Mouse (Mus musculus): ENCODE results near the gene Fam186b. TPM values are rescaled to one million over a fixed set of nuclear protein-coding genes. Genes with fewer than 3 reads are reported as not detected.

Gene Fam186b
- polyA plus RNA-seq, 1 experiment, result not detected

- Histone ChIP-seq H3K9ac (ENCODE audit: low read depth, poor library complexity, severe bottlenecking) (peak within 1 kb of the TSS; percentile 65), H3K4me1 (ENCODE audit: control insufficient read depth, insufficient read depth, low read length) (peaks cover 10% of the 10 kb centered on the region), H3K36me3 (ENCODE audit: control insufficient read depth, insufficient read depth, low read length, poor library complexity, severe bottlenecking) (no peaks in the 10 kb centered on the region), H3K27ac (ENCODE audit: insufficient read depth, low read length) (no peak within 1 kb of the TSS), H3K4me3 (ENCODE audit: low read depth, low read length) (peak within 1 kb of the TSS; percentile 73), H3K27me3 (ENCODE audit: control insufficient read depth, insufficient read depth, low read length, poor library complexity, severe bottlenecking) (peaks cover 9% of the 10 kb centered on the region), H3K9me3 (replicated peaks; ENCODE audit: control insufficient read depth, insufficient read depth, low read length, poor library complexity, severe bottlenecking) (no peaks in the 10 kb centered on the region)
- TF ChIP-seq EP300 (IDR thresholded peaks at IDR 0.05; ENCODE audit: insufficient read depth, low read depth, low read length) (no peak), CTCF (IDR thresholded peaks at IDR 0.05; ENCODE audit: low read depth, low read length) (no peak), POLR2A (IDR thresholded peaks at IDR 0.05; ENCODE audit: insufficient read depth, low read length) (no peak)
These were observed 71.3 kb downstream of the Fam186b start, which contains the start of gene Kcnh3 for GRCm38 (mm10) chr15:99224208-99224911. TSS of gene Kcnh3 (plus strand) at chr15:99224861.

GRCm38 (mm10) chr15:99223585-99224207 lies 72.0 kb downstream of the Fam186b start:
- Histone ChIP-seq H3K9ac (ENCODE audit: low read depth, poor library complexity, severe bottlenecking) (peak overlapping the region; percentile 65), H3K4me3 (ENCODE audit: low read depth, low read length) (peak overlapping the region; percentile 73), H3K4me1 (ENCODE audit: control insufficient read depth, insufficient read depth, low read length) (peaks cover 6% of the 10 kb centered on the region), H3K36me3 (ENCODE audit: control insufficient read depth, insufficient read depth, low read length, poor library complexity, severe bottlenecking) (no peaks in the 10 kb centered on the region), H3K9me3 (replicated peaks; ENCODE audit: control insufficient read depth, insufficient read depth, low read length, poor library complexity, severe bottlenecking) (no peaks in the 10 kb centered on the region), H3K27me3 (ENCODE audit: control insufficient read depth, insufficient read depth, low read length, poor library complexity, severe bottlenecking) (peaks cover 9% of the 10 kb centered on the region), H3K27ac (ENCODE audit: insufficient read depth, low read length) (no peak overlapping the region)
- no peak for TF ChIP-seq EP300 (IDR thresholded peaks at IDR 0.05; ENCODE audit: insufficient read depth, low read depth, low read length)
- no peak for TF ChIP-seq CTCF (IDR thresholded peaks at IDR 0.05; ENCODE audit: low read depth, low read length)
- no peak for TF ChIP-seq POLR2A (IDR thresholded peaks at IDR 0.05; ENCODE audit: insufficient read depth, low read length)

GRCm38 (mm10) chr15:99222794-99223584 lies 72.7 kb downstream of the Fam186b start:
- H3K27ac ChIP-seq (ENCODE audit: insufficient read depth, low read length), result no peak overlapping the region
- peak overlapping the region; percentile 73 for H3K4me3 ChIP-seq (ENCODE audit: low read depth, low read length)
- peaks cover 9% of the 10 kb centered on the region for H3K27me3 ChIP-seq (ENCODE audit: control insufficient read depth, insufficient read depth, low read length, poor library complexity, severe bottlenecking)
- H3K9ac ChIP-seq (ENCODE audit: low read depth, poor library complexity, severe bottlenecking), result no peak overlapping the region
- H3K36me3 ChIP-seq (ENCODE audit: control insufficient read depth, insufficient read depth, low read length, poor library complexity, severe bottlenecking), result no peaks in the 10 kb centered on the region
- H3K9me3 ChIP-seq (replicated peaks; ENCODE audit: control insufficient read depth, insufficient read depth, low read length, poor library complexity, severe bottlenecking), result no peaks in the 10 kb centered on the region
- TF ChIP-seq POLR2A (IDR thresholded peaks at IDR 0.05; ENCODE audit: insufficient read depth, low read length), result no peak
- TF ChIP-seq CTCF (IDR thresholded peaks at IDR 0.05; ENCODE audit: low read depth, low read length), result no peak
- no peak for TF ChIP-seq EP300 (IDR thresholded peaks at IDR 0.05; ENCODE audit: insufficient read depth, low read depth, low read length)
- peaks cover 6% of the 10 kb centered on the region for H3K4me1 ChIP-seq (ENCODE audit: control insufficient read depth, insufficient read depth, low read length)

GRCm38 (mm10) chr15:99221315-99221952 lies 74.3 kb downstream of the Fam186b start:
- Histone ChIP-seq H3K27ac (ENCODE audit: insufficient read depth, low read length) (no peak overlapping the region), H3K4me3 (ENCODE audit: low read depth, low read length) (no peak overlapping the region), H3K27me3 (ENCODE audit: control insufficient read depth, insufficient read depth, low read length, poor library complexity, severe bottlenecking) (peaks cover 9% of the 10 kb centered on the region), H3K4me1 (ENCODE audit: control insufficient read depth, insufficient read depth, low read length) (peaks cover 6% of the 10 kb centered on the region), H3K36me3 (ENCODE audit: control insufficient read depth, insufficient read depth, low read length, poor library complexity, severe bottlenecking) (no peaks in the 10 kb centered on the region), H3K9ac (ENCODE audit: low read depth, poor library complexity, severe bottlenecking) (no peak overlapping the region), H3K9me3 (replicated peaks; ENCODE audit: control insufficient read depth, insufficient read depth, low read length, poor library complexity, severe bottlenecking) (no peaks in the 10 kb centered on the region)
- TF ChIP-seq EP300 (IDR thresholded peaks at IDR 0.05; ENCODE audit: insufficient read depth, low read depth, low read length) (no peak), CTCF (IDR thresholded peaks at IDR 0.05; ENCODE audit: low read depth, low read length) (no peak), POLR2A (IDR thresholded peaks at IDR 0.05; ENCODE audit: insufficient read depth, low read length) (no peak)

Other genes starting within 250 kb of the Fam186b start
- gene Prph, start 240.7 kb downstream of the Fam186b start, polyA plus RNA-seq (2011; ENCODE audit: insufficient read depth, insufficient read length, low read depth, missing spikeins), result 8.0 and 11.5 TPM in 2 replicates
- 43.3 and 46.5 TPM in 2 replicates for gene Troap, start 221.3 kb downstream of the Fam186b start, polyA plus RNA-seq (2011; ENCODE audit: insufficient read depth, insufficient read length, low read depth, missing spikeins)
- gene C1ql4, start 208.1 kb downstream of the Fam186b start, polyA plus RNA-seq (2011; ENCODE audit: insufficient read depth, insufficient read length, low read depth, missing spikeins), result 0.96 TPM in 1 of 2 replicates, not detected in the other
- 5.0 and 5.4 TPM in 2 replicates for gene Dnajc22, start 202.7 kb downstream of the Fam186b start, polyA plus RNA-seq (2011; ENCODE audit: insufficient read depth, insufficient read length, low read depth, missing spikeins)
- 60.7 and 65.1 TPM in 2 replicates for gene Spats2, start 170.0 kb downstream of the Fam186b start, polyA plus RNA-seq (2011; ENCODE audit: insufficient read depth, insufficient read length, low read depth, missing spikeins)
- gene Kcnh3, start 71.0 kb downstream of the Fam186b start, polyA plus RNA-seq (2011; ENCODE audit: insufficient read depth, insufficient read length, low read depth, missing spikeins), result 0.99 and 1.3 TPM in 2 replicates
- 76.2 and 84.9 TPM in 2 replicates for gene Mcrs1, start 43.9 kb downstream of the Fam186b start, polyA plus RNA-seq (2011; ENCODE audit: insufficient read depth, insufficient read length, low read depth, missing spikeins)
- 42.8 and 51.2 TPM in 2 replicates for gene Prpf40b, start 801 bp downstream of the Fam186b start, polyA plus RNA-seq (2011; ENCODE audit: insufficient read depth, insufficient read length, low read depth, missing spikeins)
- 10.1 and 10.2 TPM in 2 replicates for gene Fmnl3, start 74.6 kb upstream of the Fam186b start, polyA plus RNA-seq (2011; ENCODE audit: insufficient read depth, insufficient read length, low read depth, missing spikeins)
- 429 and 499 TPM in 2 replicates for gene Tmbim6, start 97.0 kb upstream of the Fam186b start, polyA plus RNA-seq (2011; ENCODE audit: insufficient read depth, insufficient read length, low read depth, missing spikeins)
- 6.1 and 10.4 TPM in 2 replicates for gene Nckap5l, start 161.9 kb upstream of the Fam186b start, polyA plus RNA-seq (2011; ENCODE audit: insufficient read depth, insufficient read length, low read depth, missing spikeins)
- gene Bcdin3d, start 178.8 kb upstream of the Fam186b start, polyA plus RNA-seq (2011; ENCODE audit: insufficient read depth, insufficient read length, low read depth, missing spikeins), result 10.7 and 12.5 TPM in 2 replicates
- 0.72 and 0.90 TPM in 2 replicates for gene Faim2, start 232.3 kb upstream of the Fam186b start, polyA plus RNA-seq (2011; ENCODE audit: insufficient read depth, insufficient read length, low read depth, missing spikeins)

Data from ES-Bruce4 (cell line).